Mouse (Mus musculus): ENCODE data around the gene Dab2.
A peak's percentile ranks its signal among the peaks of the same experiment; 100 is the strongest.

Gene Dab2

DNA sequence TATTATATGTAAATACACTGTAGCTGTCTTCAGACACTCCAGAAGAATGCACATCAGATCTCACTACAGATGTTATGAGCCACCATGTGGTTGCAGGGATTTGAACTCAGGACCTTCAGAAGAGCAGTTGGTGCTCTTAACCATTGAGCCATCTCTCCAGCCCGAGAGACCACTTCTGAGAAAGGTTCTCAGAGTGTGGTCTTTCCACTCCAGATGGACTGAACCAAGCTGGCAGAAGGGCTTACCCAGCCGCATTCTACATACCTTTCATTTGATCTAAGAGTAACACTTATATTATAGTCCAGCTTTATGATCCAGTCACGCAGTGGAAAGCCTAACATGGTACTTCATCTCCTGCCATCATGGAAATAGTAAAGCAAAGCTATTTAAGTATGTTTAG lies 92.3 kb downstream of the Dab2 start:
- DNase-seq (ENCODE audit: low read depth, low spot score): no peak

DNA sequence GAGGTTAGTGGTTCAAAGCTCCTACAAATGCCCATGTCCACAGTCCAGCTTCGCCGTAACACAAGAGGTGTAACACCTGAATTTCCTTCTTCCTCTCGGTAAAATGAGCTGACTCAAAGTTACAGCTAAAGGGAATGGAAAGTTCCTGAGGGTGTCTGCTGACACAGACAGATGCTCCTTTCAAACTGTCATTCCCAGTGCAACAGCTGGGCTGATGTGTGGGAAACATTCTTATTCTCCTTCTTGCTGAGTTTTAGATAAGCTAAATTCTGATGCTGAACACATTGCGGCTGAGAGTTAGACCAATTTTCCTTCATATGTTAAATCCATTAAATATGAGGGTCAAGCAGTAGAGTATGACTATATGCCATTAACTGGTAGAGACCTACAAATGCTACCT lies 94.0 kb downstream of the Dab2 start:
- DNase-seq (ENCODE audit: low read depth, low spot score): no peak

DNA sequence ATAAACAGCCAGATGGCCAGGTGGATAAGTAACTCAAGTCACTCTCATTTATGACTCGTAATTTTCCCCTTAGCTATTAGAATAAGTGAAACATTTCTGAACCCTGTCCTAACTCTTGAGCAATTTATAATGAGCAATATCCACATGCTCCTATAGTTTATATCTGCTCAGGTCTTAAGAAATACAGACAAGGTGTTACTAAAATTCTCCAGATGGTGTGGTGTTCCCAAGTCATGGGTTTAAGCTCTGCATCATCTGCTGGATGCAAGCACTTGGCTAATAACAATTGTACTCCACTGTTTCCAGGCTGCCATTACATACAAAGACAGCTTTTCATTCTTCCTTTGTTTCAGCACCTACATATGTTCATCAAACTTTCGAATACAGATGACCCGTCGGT lies 98.6 kb downstream of the Dab2 start:
- DNase-seq (ENCODE audit: low read depth, low spot score): no peak

DNA sequence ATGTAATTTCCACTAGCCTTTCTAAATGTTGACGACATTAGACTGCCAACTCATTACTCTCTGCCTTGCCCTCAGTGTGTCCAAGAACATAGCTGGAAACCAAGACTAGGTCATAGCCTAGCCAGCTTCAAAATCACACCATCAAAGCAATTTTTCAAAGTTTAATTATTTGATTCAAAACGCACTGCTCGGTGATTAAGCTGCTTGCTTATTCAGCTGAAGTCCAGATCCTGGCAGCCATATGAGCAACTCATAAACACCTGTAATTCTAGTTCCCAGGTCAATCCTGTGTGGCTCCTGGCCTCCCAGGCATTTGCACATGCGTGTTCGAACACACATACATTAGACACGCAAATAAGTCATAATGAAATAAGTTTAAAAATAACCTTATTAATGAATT lies 99.3 kb downstream of the Dab2 start:
- DNase-seq (ENCODE audit: low read depth, low spot score): no peak

DNA sequence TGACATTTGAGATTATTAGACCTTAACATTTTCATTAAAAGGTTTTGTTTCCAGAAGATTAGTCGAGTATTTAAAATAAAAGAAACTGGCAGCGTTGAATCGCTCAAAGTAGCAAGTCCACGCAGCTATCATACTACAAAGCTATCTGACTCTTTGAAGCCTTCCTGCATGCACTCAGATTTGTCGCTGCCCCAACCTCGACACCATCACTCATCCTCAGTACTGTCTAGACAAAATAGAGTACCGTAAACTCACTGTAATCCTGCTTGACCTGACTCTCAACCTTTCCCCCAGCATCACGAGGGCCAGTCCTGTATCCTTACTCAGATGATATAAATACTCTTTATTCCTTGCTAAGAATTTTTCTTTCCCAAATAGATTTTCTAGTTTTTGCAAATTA lies 100.5 kb downstream of the Dab2 start:
- no peak for DNase-seq (ENCODE audit: low read depth, low spot score)

DNA sequence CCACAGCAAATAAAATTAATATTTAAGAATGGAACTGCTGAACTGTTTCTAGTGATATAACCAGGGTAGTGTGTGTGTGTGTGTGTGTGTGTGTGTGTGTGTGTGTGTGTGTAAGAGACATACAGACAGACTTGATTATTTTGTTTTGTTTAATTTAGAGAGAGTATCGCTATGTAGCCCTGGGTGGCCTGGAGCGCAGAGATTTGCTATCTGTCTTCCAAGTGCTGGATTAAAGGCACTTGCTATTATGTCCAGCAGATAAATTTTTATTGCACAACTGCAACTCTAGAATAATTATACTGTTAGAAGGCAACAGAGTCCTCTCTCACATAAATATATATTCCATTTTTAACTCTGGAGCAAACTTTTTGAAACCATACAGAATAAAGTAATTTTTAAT lies 102.8 kb downstream of the Dab2 start:
- DNase-seq (ENCODE audit: low read depth, low spot score): no peak

DNA sequence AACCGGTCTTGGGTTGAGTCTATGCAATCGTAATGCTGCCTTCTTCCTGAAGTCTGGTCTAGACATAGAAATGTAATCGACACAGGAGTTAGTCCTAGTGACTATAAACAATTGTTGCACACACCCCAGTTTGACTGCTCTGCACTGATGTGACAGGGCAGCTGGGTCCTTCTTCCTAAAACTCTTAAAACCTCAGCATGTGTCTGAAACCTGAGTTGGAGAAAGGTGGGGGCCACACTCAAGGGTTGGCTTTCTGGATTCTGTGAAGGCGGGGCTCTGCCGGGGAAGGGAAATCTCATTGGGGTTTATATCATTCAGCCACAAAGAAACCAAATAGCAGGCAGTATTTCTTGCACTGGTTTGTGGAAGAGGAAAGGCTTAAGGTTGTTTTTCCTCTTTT lies 104.6 kb downstream of the Dab2 start:
- DNase-seq (ENCODE audit: low read depth, low spot score): no peak

DNA sequence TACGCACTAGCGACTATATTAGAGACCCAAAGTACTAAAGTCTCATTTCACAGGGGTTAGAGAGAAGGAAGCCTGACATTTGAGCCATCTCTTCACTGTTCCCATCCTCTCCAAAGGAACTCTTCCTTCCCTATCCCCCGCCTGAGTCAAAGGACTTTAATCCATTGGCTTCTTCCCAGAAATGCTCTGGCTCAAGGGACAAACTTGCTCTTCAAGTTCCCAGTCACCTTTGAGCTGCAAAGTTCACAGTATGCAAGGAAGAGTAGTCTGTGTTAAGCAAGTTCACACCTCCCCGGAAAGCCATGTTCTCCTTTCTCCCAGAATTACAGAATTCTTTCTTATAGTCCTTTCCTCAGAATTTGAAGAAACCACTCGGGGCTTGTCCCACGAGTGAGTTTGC lies 107.2 kb downstream of the Dab2 start:
- no peak for DNase-seq (ENCODE audit: low read depth, low spot score)

DNA sequence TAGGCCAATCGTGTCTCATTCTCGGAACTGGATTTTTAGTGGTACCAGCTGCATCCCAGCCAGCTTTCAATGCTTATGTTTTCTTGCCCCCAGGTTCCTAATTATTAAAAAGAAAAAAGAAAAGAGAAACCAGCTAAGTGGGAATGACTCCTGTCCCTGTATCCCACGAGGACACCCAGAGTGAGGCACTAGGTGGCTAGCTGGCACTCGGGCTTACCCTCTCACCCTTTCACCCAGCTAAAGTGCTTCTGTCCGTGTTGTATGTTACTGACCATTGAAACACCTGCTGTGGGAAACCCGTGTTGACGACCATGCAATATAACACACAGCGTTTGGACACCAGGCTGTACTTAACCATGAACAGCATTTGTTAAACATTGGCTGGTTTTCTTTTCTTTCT lies 109.4 kb downstream of the Dab2 start:
- no peak for DNase-seq (ENCODE audit: low read depth, low spot score)

DNA sequence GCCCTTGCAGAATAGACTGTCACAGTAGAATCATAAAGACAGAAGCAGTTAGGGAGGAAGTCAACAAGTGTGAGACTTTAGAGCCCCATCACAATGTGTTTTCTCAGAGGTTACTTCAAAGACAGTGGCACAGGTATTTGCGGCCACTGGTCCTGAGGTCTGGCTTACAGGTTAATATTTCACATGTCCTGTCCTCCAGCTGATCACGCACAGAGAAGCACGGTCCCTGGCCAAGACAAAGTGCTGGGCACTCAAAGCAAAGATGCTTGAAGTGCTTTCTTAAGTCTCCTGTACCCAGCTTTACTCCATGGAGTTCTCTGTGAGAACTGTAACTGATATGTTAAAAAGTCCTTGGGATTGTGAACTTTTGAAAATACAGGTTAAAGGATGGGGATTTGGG lies 110.6 kb downstream of the Dab2 start:
- DNase-seq (ENCODE audit: low read depth, low spot score): no peak

DNA sequence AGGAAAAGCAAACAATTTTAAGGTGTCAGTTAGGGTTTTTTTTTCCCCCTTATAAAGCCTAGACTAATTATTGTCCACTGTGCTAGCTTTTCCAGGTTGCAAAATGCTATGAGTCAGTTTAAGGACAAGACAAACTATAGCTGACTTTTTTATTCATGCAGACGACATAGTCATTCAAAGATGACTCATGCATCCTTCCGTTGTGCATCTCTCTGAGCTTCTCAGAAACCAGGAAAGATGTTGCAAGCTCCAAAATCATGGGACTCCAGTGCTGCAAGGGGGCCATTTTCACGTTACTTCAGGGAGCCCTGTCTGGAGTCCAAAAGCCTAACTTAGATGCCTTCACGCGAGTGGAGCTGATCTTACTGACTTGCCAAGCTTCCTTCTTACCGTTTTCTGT lies 111.7 kb downstream of the Dab2 start:
- DNase-seq (ENCODE audit: low read depth, low spot score): no peak

DNA sequence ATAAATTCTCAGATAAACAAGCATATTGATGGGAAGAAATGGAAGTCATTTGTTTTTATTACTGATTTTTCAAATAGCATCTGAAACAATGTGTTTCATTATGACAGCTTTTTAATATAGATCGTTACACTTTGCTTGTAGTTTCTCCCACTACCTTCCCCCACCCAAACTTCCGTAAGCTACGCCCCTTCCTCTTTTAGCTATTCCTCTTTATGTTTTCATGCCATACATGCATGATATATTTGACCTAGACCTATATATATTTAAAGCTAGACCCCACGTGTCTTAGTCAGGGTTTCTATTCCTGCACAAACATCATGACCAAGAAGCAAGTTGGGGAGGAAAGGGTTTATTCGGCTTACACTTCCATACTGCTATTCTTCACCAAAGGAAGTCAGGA lies 115.7 kb downstream of the Dab2 start:
- no peak for DNase-seq (ENCODE audit: low read depth, low spot score)

DNA sequence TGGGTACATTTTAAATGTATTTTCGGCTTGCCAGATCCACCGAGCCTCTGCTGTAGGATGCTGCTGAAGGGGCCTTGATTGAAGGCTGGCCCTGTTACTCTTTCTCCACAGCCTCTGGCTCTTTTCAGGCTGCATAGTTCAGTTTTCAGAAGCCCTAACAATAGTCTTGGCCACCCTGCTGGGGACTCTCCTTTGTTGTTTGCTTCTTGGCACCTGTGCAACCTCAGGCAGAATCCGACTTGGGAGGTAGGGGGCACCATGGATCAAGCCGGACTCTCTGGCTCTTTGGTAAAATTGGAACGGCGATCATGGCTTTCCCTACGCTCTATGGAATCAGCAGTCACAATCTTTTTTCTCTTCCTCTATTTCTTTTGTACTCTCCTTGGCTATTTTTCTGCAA lies 132.2 kb downstream of the Dab2 start:
- no peak for DNase-seq (ENCODE audit: low read depth, low spot score)

DNA sequence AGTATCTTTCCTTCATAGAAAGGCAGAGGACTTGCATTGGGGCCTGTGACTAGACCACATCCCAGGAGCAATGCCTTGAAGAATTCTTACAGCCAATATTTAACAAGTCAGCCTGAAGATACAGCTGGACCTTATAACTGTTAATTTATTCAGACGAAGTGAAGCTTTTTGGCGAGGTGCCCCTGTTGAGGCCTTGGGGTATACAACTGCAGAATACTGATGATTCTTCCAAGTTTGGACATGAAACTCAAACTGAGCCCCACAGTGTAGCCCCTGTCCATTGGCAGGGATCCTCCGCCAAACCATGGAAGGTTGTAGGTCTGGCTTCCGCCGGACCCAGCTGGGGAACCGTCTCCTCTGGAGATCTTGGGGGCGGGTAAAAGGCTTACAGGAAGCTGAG lies 132.8 kb downstream of the Dab2 start:
- peak; percentile 1 for DNase-seq (ENCODE audit: low read depth, low spot score)

DNA sequence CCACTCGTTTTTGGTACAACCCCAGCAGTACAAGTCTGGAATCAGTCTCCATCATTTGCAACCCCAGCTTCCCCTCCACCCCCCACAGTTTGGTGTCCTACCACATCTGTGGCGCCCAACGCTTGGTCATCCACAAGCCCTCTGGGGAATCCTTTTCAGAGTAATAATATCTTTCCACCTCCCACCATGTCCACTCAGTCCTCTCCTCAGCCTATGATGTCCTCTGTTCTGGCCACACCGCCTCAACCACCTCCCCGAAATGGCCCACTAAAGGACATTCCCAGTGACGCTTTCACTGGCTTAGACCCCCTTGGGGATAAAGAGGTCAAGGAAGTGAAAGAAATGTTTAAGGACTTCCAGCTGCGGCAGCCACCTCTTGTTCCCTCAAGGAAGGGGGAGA lies 135.7 kb downstream of the Dab2 start:
- peak; percentile 3 for DNase-seq (ENCODE audit: low read depth, low spot score)

DNA sequence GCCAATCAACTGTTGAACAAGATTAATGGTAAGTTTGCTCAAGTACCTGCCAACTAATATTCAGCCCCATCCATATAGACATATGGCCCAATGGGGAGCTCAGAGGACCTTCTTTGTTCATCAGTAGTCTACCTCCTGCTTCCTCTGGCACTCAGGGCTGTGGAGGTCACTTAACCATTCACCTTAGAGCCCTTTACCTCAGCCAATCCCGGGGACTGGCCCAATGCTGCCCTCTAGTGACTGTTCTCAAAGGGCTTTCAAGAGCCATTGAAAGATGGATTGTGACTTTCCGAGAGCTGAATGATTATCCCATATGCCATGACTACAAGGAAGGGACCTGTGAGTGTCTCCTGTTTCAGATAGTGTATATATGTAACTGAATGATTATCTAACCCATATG lies 136.2 kb downstream of the Dab2 start:
- peak; percentile 25 for DNase-seq (ENCODE audit: low read depth, low spot score)

DNA sequence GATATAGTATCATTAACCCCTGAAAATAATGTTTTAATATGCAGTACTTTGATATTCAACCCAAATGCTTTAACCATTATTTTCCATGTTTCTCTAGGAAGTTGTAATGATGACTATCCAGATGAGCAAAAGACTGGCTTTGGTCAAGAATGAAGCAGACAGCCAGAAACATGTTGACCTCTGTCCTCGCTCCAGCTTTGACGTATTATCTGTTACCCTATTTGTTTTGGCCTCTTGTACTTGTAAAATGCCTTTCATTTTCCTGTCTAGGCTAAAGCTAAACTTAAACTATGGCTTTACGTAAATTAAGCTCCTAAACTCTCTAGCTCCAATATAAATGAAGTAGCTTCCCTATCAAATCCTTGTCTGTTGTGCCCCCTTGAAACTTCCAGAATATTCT lies 139.1 kb downstream of the Dab2 start:
- no peak for DNase-seq (ENCODE audit: low read depth, low spot score)

DNA sequence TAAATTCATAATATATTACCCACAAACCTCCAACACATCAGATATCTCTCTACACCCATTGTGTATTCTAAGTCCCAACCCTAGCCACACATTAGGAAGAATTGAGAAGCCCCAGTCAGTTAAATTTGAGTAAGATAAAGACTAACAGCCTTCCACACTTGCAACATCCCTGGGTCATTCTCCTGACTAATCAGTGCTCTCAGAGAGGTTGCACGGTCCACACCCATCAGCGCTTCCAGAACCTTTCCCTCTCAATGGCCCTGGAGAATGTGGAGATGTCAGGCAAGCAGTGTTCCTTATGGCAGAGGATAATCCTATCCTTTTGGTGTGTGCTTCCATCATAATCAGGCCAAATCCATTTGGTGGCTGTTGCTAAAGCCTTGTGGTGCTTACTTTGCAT lies 144.9 kb downstream of the Dab2 start:
- DNase-seq (ENCODE audit: low read depth, low spot score): no peak

DNA sequence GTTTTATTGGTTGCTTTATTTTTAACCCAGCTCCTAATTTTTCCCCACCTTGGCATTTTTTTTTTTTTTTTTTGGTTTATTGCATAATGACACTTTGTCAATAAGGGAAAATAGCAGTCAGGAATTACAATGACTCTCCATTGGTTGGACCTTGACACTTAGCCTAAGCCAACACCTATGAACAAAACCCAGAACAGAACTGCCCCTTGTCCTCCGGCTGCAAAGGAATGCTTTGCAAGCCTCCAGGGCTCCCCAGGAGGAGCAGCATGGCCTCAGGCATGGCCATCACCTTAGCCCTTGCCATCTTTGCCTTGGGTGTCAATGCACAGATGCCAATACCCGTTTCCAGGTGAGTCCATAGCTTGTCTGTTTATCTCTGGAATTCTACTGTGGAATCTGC lies 145.5 kb downstream of the Dab2 start, which contains the start of gene C9:
C9 (plus strand) TSS at position 193 of the 400 bp plus-strand sequence.
- DNase-seq (ENCODE audit: low read depth, low spot score): no peak

DNA sequence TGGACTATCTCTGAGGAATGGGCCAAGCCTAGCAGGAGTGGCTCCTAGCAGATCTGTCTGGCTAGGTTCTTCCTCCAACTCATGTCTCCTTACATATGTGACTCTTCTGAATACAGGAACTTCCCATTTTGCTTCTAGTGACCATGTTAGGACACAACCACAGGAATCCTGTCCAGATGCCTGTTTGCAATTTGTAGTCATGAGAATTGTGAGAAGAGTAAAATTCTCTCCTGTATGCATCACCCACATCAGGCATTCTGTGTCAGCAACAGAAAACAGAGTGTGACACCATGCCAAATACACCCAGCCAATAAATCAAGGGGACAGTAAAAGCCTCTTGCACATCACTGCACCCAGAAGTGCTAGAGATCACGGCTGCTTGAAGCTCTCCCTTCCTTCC lies 146.6 kb downstream of the Dab2 start:
- DNase-seq (ENCODE audit: low read depth, low spot score): no peak

DNA sequence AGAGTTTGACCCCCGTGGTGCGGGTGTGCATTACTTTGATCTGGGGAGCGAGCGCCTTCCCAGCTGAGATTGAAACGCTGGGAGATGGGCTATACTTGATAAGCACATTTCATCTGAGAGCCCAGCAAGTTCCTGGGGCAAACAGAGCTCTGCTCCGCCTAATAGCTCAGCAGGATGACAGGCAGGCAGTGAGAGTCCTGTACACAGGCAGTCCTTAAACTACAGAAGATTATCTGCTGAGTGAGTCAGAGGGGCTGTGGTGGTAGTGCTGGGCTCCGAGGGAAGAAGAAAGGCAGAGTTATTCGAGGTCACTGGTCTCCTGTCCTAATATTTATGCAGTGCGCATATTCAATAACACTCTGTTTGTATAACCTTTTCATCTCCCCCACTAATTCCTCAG lies 149.3 kb downstream of the Dab2 start:
- DNase-seq (ENCODE audit: low read depth, low spot score): no peak

DNA sequence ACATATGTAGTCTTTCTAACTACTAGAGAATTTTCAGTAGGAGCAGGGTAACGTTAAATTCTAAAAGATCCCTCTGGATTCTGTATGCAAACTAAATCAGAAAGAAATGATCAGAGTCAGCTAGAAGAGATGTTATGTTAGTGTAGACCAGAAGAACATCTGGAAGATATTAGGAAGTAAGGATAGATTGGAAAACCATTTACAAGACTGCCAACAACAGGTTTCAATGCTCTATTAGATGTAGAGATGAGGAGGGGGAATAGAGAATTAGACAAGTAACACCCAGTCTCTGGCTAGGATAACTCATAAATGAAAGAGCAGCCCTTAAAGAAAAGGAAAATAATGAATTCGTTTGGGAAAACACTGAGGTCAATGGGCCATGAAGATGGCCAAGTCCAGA lies 154.9 kb downstream of the Dab2 start:
- DNase-seq (ENCODE audit: low read depth, low spot score): no peak

DNA sequence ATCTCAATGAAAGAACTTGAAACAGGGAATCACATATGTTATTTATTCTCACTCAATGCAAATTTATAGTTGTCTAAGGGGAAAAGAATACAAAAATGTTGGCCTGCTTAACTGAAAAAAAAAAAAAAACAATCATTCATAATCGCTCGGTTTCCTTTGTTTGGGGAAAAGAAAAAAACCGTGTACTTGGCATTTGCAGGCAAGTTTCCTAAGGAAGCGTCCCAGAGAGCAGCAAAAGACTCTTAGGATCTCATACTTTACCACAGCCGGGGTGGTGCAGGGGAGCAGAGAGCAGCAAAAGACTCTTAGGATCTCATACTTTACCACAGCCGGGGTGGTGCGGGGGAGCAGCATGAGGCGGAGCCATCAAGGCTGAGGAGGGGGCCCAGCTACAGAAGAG lies 161.8 kb downstream of the Dab2 start:
- no peak for DNase-seq (ENCODE audit: low read depth, low spot score)

DNA sequence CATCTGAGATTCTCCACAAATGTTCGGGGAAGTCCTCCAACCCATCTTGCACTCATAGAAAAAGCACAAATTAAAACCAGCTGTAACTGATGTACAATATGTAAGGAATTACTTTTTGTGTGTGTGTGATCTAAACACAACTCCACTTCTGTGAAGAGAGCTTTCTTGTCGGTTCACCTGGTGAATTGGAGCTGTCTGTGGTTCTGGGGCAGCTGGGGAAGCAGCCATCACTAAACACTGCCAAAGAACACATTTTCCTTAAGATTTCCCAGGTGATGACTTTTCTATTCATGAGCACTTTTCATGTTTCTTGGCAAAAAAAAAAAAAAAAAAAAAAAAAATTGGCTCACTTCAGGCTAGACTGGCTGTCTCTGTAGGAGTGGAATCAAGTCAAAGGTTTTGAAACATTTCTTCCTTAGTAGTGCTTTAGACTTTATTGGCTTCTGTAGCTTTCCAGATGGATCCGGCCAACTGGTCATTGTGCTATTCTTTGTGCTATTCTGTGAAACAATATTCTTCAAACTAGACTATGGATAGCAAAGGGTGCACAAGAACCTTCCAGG lies 163.9 kb downstream of the Dab2 start:
- DNase-seq (ENCODE audit: low read depth, low spot score): no peak

DNA sequence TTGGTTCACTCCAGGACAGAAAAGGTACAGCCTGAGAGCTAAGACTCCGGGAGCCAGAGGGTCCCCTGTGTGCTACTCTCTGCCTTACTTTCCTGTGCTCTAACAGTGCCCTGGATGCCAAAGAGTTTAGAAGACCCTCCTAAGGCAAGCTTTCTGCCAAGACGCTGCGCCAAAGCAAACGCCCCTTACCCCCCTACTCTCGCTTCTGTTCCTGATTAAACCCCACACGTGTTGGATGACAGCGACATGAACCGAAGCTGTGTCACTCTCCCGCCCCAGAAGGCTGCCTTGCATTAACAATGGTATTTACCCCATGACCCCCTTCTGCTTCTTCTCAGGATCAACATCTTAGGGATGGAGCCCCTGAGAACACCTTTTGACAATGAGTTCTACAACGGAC lies 167.4 kb downstream of the Dab2 start:
- DNase-seq (ENCODE audit: low read depth, low spot score): no peak

Measured in skeletal muscle tissue, adult 2 months (tissue).